Mouse (Mus musculus): ENCODE data around the gene Aldh1b1. TPM values are rescaled to one million over a fixed set of nuclear protein-coding genes. Genes with fewer than 3 reads are reported as not detected.

Aldh1b1 gene
- polyA plus RNA-seq, 1 experiment from 2014 or later = 428 TPM

- no peaks in the 10 kb centered on the region for H3K9me3 ChIP-seq
- ATAC-seq = no peak
- no peak overlapping the region for H3K27ac ChIP-seq
- no peak overlapping the region for H3K4me3 ChIP-seq (replicated peaks)
- H3K9ac ChIP-seq = 0 out of 2 replicates have a peak overlapping the region, but pooled peaks have one; percentile 27
- peak overlapping the region; percentile 38 for H3K4me2 ChIP-seq (replicated peaks)
- no peaks in the 10 kb centered on the region for H3K36me3 ChIP-seq
- 11% methylated on average over 16 of the region's 16 CpGs for WGBS
- no peaks in the 10 kb centered on the region for H3K27me3 ChIP-seq (replicated peaks)
- peaks cover 52% of the 10 kb centered on the region for H3K4me1 ChIP-seq (replicated peaks)
Measured at GRCm38 (mm10) chr4:45765121-45765564, 33.7 kb upstream of the Aldh1b1 start.

GRCm38 (mm10) chr4:45765565-45766201 is 33.1 kb upstream of the Aldh1b1 start:
- Histone ChIP-seq H3K9me3 (no peaks in the 10 kb centered on the region), H3K9ac (peak overlapping the region; percentile 27; the same call in 1 of the 2 replicates), H3K4me1 (replicated peaks) (peaks cover 57% of the 10 kb centered on the region), H3K27ac (no peak overlapping the region), H3K4me3 (replicated peaks) (no peak overlapping the region), H3K36me3 (no peaks in the 10 kb centered on the region), H3K27me3 (replicated peaks) (no peaks in the 10 kb centered on the region), H3K4me2 (replicated peaks) (peak overlapping the region; percentile 38)
- 12% methylated on average over 13 of the region's 18 CpGs for WGBS
- no peak for ATAC-seq

GRCm38 (mm10) chr4:45766774-45767173 is 32.0 kb upstream of the Aldh1b1 start:
- Histone ChIP-seq H3K9me3 (no peaks in the 10 kb centered on the region), H3K4me1 (replicated peaks) (peaks cover 67% of the 10 kb centered on the region), H3K27me3 (replicated peaks) (no peaks in the 10 kb centered on the region), H3K4me3 (replicated peaks) (no peak overlapping the region), H3K36me3 (no peaks in the 10 kb centered on the region), H3K9ac (no peak overlapping the region), H3K27ac (no peak overlapping the region), H3K4me2 (replicated peaks) (no peak overlapping the region)
- 83% methylated on average over 7 of the region's 7 CpGs for WGBS
- no peak for ATAC-seq

GRCm38 (mm10) chr4:45767891-45768558 is 30.8 kb upstream of the Aldh1b1 start:
- Histone ChIP-seq H3K27ac (0 out of 2 replicates have a peak overlapping the region, but pooled peaks have one; percentile 8), H3K4me1 (replicated peaks) (peaks cover 68% of the 10 kb centered on the region)
- ATAC-seq = peak; percentile 52

GRCm38 (mm10) chr4:45769141-45769540 is 29.7 kb upstream of the Aldh1b1 start:
- Histone ChIP-seq H3K36me3 (no peaks in the 10 kb centered on the region), H3K4me3 (replicated peaks) (no peak overlapping the region), H3K27me3 (replicated peaks) (no peaks in the 10 kb centered on the region), H3K27ac (no peak overlapping the region), H3K9me3 (no peaks in the 10 kb centered on the region), H3K4me1 (replicated peaks) (peaks cover 57% of the 10 kb centered on the region), H3K4me2 (replicated peaks) (no peak overlapping the region), H3K9ac (no peak overlapping the region)
- 62% methylated on average over 10 of the region's 10 CpGs for WGBS
- no peak for ATAC-seq

More at GRCm38 (mm10) chr4:45767891-45768558, 30.8 kb upstream of the Aldh1b1 start:
- H3K9me3 ChIP-seq = no peaks in the 10 kb centered on the region
- WGBS = 24% methylated on average over 11 of the region's 11 CpGs
- no peak overlapping the region for H3K9ac ChIP-seq
- H3K36me3 ChIP-seq = no peaks in the 10 kb centered on the region
- H3K27me3 ChIP-seq (replicated peaks) = no peaks in the 10 kb centered on the region
- H3K4me3 ChIP-seq (replicated peaks) = no peak overlapping the region
- no peak overlapping the region for H3K4me2 ChIP-seq (replicated peaks)

GRCm38 (mm10) chr4:45769791-45770637 is 28.8 kb upstream of the Aldh1b1 start:
- no peaks in the 10 kb centered on the region for H3K9me3 ChIP-seq
- no peaks in the 10 kb centered on the region for H3K36me3 ChIP-seq
- H3K9ac ChIP-seq = no peak overlapping the region
- ATAC-seq = no peak
- no peak overlapping the region for H3K27ac ChIP-seq
- H3K4me2 ChIP-seq (replicated peaks) = no peak overlapping the region
- 50% methylated on average over 10 of the region's 10 CpGs for WGBS
- no peak overlapping the region for H3K4me3 ChIP-seq (replicated peaks)
- H3K4me1 ChIP-seq (replicated peaks) = peaks cover 51% of the 10 kb centered on the region
- no peaks in the 10 kb centered on the region for H3K27me3 ChIP-seq (replicated peaks)

GRCm38 (mm10) chr4:45770638-45771033 is 28.2 kb upstream of the Aldh1b1 start:
- no peaks in the 10 kb centered on the region for H3K27me3 ChIP-seq (replicated peaks)
- H3K9ac ChIP-seq = no peak overlapping the region
- ATAC-seq = no peak
- H3K27ac ChIP-seq = no peak overlapping the region
- no peak overlapping the region for H3K4me2 ChIP-seq (replicated peaks)
- H3K4me1 ChIP-seq (replicated peaks) = peaks cover 45% of the 10 kb centered on the region
- H3K36me3 ChIP-seq = no peaks in the 10 kb centered on the region
- no peaks in the 10 kb centered on the region for H3K9me3 ChIP-seq
- no peak overlapping the region for H3K4me3 ChIP-seq (replicated peaks)
- 50% methylated on average over 4 of the region's 4 CpGs for WGBS

- ATAC-seq = no peak
- H3K9me3 ChIP-seq = no peaks in the 10 kb centered on the region
- H3K9ac ChIP-seq = no peak overlapping the region
- H3K4me3 ChIP-seq (replicated peaks) = no peak overlapping the region
- WGBS = 40% methylated on average over 8 of the region's 8 CpGs
- no peak overlapping the region for H3K27ac ChIP-seq
- peaks cover 43% of the 10 kb centered on the region for H3K4me1 ChIP-seq (replicated peaks)
- no peaks in the 10 kb centered on the region for H3K36me3 ChIP-seq
- no peaks in the 10 kb centered on the region for H3K27me3 ChIP-seq (replicated peaks)
- H3K4me2 ChIP-seq (replicated peaks) = no peak overlapping the region
Measured at GRCm38 (mm10) chr4:45771173-45771572, 27.6 kb upstream of the Aldh1b1 start.

GRCm38 (mm10) chr4:45771619-45772018 is 27.2 kb upstream of the Aldh1b1 start:
- H3K27me3 ChIP-seq (replicated peaks) = no peaks in the 10 kb centered on the region

GRCm38 (mm10) chr4:45783671-45784070 is 15.2 kb upstream of the Aldh1b1 start:
- no peaks in the 10 kb centered on the region for H3K9me3 ChIP-seq
- ATAC-seq = no peak
- no peaks in the 10 kb centered on the region for H3K36me3 ChIP-seq
- H3K9ac ChIP-seq = no peak overlapping the region
- H3K4me3 ChIP-seq (replicated peaks) = no peak overlapping the region
- no peak overlapping the region for H3K27ac ChIP-seq
- H3K27me3 ChIP-seq (replicated peaks) = no peaks in the 10 kb centered on the region
- no peak overlapping the region for H3K4me2 ChIP-seq (replicated peaks)
- H3K4me1 ChIP-seq (replicated peaks) = peaks cover 18% of the 10 kb centered on the region
- 71% methylated on average over 1 of the region's 1 CpGs for WGBS

More at GRCm38 (mm10) chr4:45771619-45772018, 27.2 kb upstream of the Aldh1b1 start:
- H3K36me3 ChIP-seq = no peaks in the 10 kb centered on the region
- H3K4me1 ChIP-seq (replicated peaks) = peaks cover 38% of the 10 kb centered on the region
- H3K4me2 ChIP-seq (replicated peaks) = no peak overlapping the region
- H3K9ac ChIP-seq = no peak overlapping the region
- ATAC-seq = 0 out of 2 replicates have a peak, but pooled peaks have one; percentile 31
- no peak overlapping the region for H3K4me3 ChIP-seq (replicated peaks)
- no peaks in the 10 kb centered on the region for H3K9me3 ChIP-seq
- no peak overlapping the region for H3K27ac ChIP-seq
- WGBS = 4% methylated on average over 5 of the region's 5 CpGs

GRCm38 (mm10) chr4:45785959-45786358 is 12.9 kb upstream of the Aldh1b1 start:
- H3K27ac ChIP-seq = no peak overlapping the region
- H3K9me3 ChIP-seq = no peaks in the 10 kb centered on the region
- H3K36me3 ChIP-seq = no peaks in the 10 kb centered on the region
- no peak overlapping the region for H3K9ac ChIP-seq
- no peak for ATAC-seq
- WGBS = 27% methylated on average over 2 of the region's 2 CpGs
- no peaks in the 10 kb centered on the region for H3K27me3 ChIP-seq (replicated peaks)
- no peak overlapping the region for H3K4me2 ChIP-seq (replicated peaks)
- no peak overlapping the region for H3K4me3 ChIP-seq (replicated peaks)
- peaks cover 25% of the 10 kb centered on the region for H3K4me1 ChIP-seq (replicated peaks)

GRCm38 (mm10) chr4:45786674-45787073 is 12.1 kb upstream of the Aldh1b1 start:
- H3K4me2 ChIP-seq (replicated peaks) = no peak overlapping the region
- H3K27me3 ChIP-seq (replicated peaks) = no peaks in the 10 kb centered on the region
- H3K9me3 ChIP-seq = no peaks in the 10 kb centered on the region
- peaks cover 25% of the 10 kb centered on the region for H3K4me1 ChIP-seq (replicated peaks)
- ATAC-seq = no peak
- H3K4me3 ChIP-seq (replicated peaks) = no peak overlapping the region
- WGBS = 51% methylated on average over 4 of the region's 4 CpGs
- H3K27ac ChIP-seq = no peak overlapping the region
- no peak overlapping the region for H3K9ac ChIP-seq
- no peaks in the 10 kb centered on the region for H3K36me3 ChIP-seq
